Mouse (Mus musculus) limb, embryonic 12.5 days (tissue): ENCODE measurements around the gene Macrod2. TPM values are rescaled to one million over a fixed set of nuclear protein-coding genes. Genes with fewer than 3 reads are reported as not detected.
A peak's percentile ranks its signal among the peaks of the same experiment; 100 is the strongest.

Experiments
- ATAC-seq: fragments of 200-750 bp; cut with Nextera tagmentation; 2 replicates; pipeline ENCODE4 v1.8.0; 2017; ENCODE audit warnings: low read depth, moderate TSS enrichment; ENCODE audit not compliant: insufficient number of reproducible peaks, insufficient read depth, low FRiP score, low TSS enrichment
- H3K27ac ChIP-seq: fragments of 300-500 bp; sonication (generic); 2 replicates; pipeline ENCODE4 v1.5.1; 2016; ENCODE audit warnings: mild to moderate bottlenecking, moderate library complexity
- H3K27me3 ChIP-seq: fragments of 300-500 bp; sonication (generic); 2 replicates; pipeline ENCODE4 v1.6.1; 2016; ENCODE audit warnings: mild to moderate bottlenecking, moderate library complexity
- H3K36me3 ChIP-seq: fragments of 300-500 bp; sonication (generic); 2 replicates; pipeline ENCODE4 v1.6.1; 2016; ENCODE audit warnings: mild to moderate bottlenecking, moderate library complexity
- H3K4me1 ChIP-seq: fragments of 300-500 bp; sonication (generic); replicated peaks from 2 replicates; pipeline ENCODE4 v1.6.1; 2016
- H3K4me2 ChIP-seq: fragments of 300-500 bp; sonication (generic); 2 replicates; pipeline ENCODE4 v1.6.1; 2016; ENCODE audit warnings: mild to moderate bottlenecking, moderate library complexity
- H3K4me3 ChIP-seq: fragments of 300-500 bp; sonication (generic); replicated peaks from 2 replicates; pipeline ENCODE4 v1.5.1; 2016; ENCODE audit warnings: mild to moderate bottlenecking
- H3K9ac ChIP-seq: fragments of 300-500 bp; sonication (generic); replicated peaks from 2 replicates; pipeline ENCODE4 v1.6.1; 2016; ENCODE audit warnings: mild to moderate bottlenecking, moderate library complexity
- H3K9me3 ChIP-seq: fragments of 300-500 bp; sonication (generic); 2 replicates; pipeline ENCODE4 v1.6.1; 2016; ENCODE audit warnings: mild to moderate bottlenecking, moderate library complexity
- WGBS: fragments of 180-500 bp; shearing (Covaris S2); methylation state at CpG from one replicate; pipeline ENCODE4 v1.1.7; 2016; 5-methylcytosine and 5-hydroxymethylcytosine counted together
- polyA plus RNA-seq: library from polyadenylated mRNA; unstranded; fragments of >200 nt; fragmentation: Nextera tagmentation; extraction: Ambion mirVana; gene quantifications from 2 replicates; pipeline ENCODE4 v1.2.1, GENCODE M21; 2016

Gene Macrod2
- polyA plus RNA-seq, 1 experiment from 2014 or later = 37.2 TPM

DNA sequence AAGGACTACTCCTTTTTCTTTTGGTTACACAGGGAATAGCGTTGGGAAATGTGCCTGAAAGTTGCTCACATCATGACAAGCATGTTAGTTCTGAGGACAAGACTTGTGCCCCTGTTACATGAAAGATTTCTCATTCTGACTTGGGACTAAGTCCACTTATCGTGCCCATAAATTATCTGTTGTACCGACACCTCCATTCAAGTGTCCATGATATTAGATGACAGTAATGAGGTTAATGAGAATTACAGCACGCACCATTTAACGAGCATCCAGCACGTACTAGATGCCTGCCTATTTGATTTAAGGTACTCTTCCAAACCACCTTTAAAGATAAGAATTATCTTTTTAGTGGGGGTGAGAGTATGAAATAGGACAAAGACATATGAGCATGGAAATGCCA is 610.5 kb downstream of the Macrod2 start:
- H3K4me3 ChIP-seq = no peak overlapping the region
- no peaks in the 10 kb centered on the region for H3K9me3 ChIP-seq
- H3K9ac ChIP-seq = no peak overlapping the region
- no peaks in the 10 kb centered on the region for H3K4me1 ChIP-seq
- H3K27ac ChIP-seq = no peak overlapping the region
- no peak overlapping the region for H3K4me2 ChIP-seq
- no peak for ATAC-seq
- no peaks in the 10 kb centered on the region for H3K27me3 ChIP-seq
- H3K36me3 ChIP-seq = no peaks in the 10 kb centered on the region
- whole genome bisulfite sequencing = 71% methylated on average over 6 of the region's 6 CpGs

DNA sequence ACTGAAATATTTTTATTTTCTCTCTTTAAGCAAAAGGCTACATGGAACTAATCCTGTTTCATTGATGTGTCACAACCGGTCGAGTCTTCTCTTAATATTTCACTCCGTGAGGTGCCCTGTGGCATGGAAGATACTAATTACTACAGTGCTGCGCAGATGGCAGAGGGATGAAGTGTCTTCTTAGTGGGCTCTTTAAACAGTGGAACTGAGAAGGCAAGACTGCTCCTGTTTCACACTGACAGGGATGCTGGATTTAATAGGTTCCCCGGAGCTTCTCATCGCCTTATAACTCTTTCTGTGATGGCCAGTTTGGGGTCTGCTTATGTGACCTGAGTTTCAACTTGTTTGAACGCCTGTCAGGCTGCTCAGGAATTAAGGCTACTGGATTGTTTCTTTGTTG is 612.6 kb downstream of the Macrod2 start:
- no peak for ATAC-seq
- Histone ChIP-seq H3K36me3 (no peaks in the 10 kb centered on the region), H3K9me3 (no peaks in the 10 kb centered on the region), H3K4me1 (no peaks in the 10 kb centered on the region), H3K4me3 (no peak overlapping the region), H3K9ac (no peak overlapping the region), H3K27ac (no peak overlapping the region), H3K27me3 (no peaks in the 10 kb centered on the region), H3K4me2 (no peak overlapping the region)
- WGBS = 38% methylated on average over 7 of the region's 7 CpGs

DNA sequence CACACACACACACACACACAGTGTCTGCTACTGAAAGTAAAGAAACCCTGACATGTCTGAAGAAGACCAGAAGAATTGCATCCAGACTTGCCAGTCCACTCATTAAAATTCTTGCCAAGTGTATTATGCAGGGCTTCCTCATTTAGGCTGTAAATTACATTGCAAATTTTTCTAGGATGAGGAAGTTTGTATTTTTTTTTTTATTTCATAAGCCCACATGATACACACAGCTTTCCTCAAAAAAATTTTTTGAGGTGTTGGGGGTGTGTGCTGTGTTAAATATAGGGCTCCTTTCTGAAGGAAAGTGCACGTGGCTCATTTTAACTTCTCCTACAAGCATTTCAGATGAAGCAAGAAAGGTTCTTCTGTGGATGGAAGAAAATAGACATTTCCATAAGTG is 613.3 kb downstream of the Macrod2 start:
- H3K4me1 ChIP-seq = no peaks in the 10 kb centered on the region
- ATAC-seq = no peak
- 77% methylated on average over 1 of the region's 1 CpGs for WGBS
- H3K36me3 ChIP-seq = no peaks in the 10 kb centered on the region
- H3K27me3 ChIP-seq = no peaks in the 10 kb centered on the region
- H3K9me3 ChIP-seq = no peaks in the 10 kb centered on the region
- H3K4me3 ChIP-seq = no peak overlapping the region
- H3K27ac ChIP-seq = no peak overlapping the region
- no peak overlapping the region for H3K9ac ChIP-seq
- H3K4me2 ChIP-seq = no peak overlapping the region

DNA sequence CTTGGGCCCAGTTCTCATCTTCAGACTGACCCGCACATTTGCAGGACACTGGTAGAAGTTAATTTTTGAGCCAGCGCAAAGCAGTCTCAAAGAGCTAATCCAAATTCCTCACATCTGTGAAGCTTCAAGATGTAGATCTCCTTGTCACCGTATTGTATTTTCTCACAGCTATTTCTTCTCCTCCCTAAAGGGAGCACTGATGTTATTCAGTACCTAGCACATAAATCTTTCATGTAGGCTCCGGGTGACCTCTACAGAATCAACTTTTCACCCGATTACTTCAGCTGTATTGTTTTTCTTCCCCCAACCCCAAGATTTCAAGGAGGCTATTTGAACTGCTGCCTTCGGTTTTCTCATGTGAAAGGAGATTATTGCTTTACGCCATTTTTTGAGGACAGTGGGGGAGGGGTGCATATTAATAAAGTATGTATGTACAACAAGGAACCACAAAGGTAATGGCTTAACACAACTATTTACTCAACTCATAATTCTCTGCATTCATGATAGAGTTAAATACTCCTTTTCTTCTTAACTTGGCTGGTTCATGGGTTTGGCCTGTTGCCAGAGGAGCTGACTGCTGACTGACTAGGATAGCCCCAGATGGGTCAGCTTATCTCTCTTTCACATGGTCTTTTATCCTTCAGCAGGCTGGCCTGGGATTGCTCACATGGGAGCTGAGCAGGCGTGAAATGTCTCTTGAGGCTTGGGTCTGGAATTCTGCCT is 618.5 kb downstream of the Macrod2 start:
- no peak overlapping the region for H3K4me2 ChIP-seq
- WGBS = 57% methylated on average over 8 of the region's 8 CpGs

DNA sequence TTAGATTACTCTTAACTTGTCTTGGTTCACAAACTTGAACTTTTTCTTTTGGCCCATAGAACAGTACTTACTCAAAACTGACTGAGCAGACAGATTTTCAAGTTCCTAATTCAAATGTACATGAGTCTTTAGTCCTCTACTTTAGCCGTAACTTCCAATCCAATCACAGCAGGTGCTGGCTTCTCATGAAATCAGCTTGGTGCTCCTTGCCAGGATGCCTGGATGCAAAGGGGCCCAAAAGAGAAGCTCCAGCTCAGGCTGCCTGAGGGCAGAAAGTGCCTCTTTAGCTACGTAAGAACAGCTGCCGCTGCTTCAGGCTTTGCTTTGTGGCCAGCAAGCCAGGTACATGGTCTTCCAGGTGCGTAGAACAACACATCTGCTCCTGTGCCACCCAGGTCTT is 627.9 kb downstream of the Macrod2 start:
- no peak for ATAC-seq
- H3K27me3 ChIP-seq = no peaks in the 10 kb centered on the region
- H3K4me3 ChIP-seq = no peak overlapping the region
- H3K36me3 ChIP-seq = no peaks in the 10 kb centered on the region
- H3K4me2 ChIP-seq = no peak overlapping the region
- H3K27ac ChIP-seq = no peak overlapping the region
- WGBS = 73% methylated on average over 4 of the region's 4 CpGs
- H3K4me1 ChIP-seq = no peaks in the 10 kb centered on the region
- no peaks in the 10 kb centered on the region for H3K9me3 ChIP-seq
- H3K9ac ChIP-seq = no peak overlapping the region

More for the DNA sequence above, 618.5 kb downstream of the Macrod2 start:
- no peaks in the 10 kb centered on the region for H3K36me3 ChIP-seq
- H3K4me3 ChIP-seq = no peak overlapping the region
- H3K27ac ChIP-seq = no peak overlapping the region
- H3K9ac ChIP-seq = no peak overlapping the region
- no peaks in the 10 kb centered on the region for H3K4me1 ChIP-seq
- 0 out of 2 replicates have a peak, but pooled peaks have one; percentile 37 for ATAC-seq
- no peaks in the 10 kb centered on the region for H3K9me3 ChIP-seq
- H3K27me3 ChIP-seq = no peaks in the 10 kb centered on the region

DNA sequence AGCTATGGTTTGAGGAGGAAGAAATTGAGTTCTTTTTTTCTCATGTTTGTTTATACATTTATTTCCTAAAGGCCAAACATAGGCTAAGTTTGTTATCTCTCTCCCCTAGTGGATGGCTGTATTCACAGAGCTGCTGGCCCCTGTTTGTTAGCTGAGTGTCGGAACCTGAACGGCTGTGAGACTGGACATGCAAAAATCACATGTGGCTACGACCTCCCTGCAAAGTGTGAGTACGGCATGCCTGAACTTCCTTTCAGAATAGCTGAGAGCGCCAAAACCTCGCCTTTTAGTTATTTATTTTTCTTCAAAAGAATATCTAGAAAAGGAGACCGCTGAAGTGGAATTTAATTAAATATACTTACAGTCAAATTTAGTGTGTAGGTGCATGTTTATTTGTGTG is 628.8 kb downstream of the Macrod2 start:
- no peaks in the 10 kb centered on the region for H3K27me3 ChIP-seq
- H3K9ac ChIP-seq = no peak overlapping the region
- no peaks in the 10 kb centered on the region for H3K9me3 ChIP-seq
- WGBS = 59% methylated on average over 7 of the region's 7 CpGs
- ATAC-seq = no peak
- H3K4me1 ChIP-seq = no peaks in the 10 kb centered on the region
- H3K4me2 ChIP-seq = no peak overlapping the region
- no peak overlapping the region for H3K27ac ChIP-seq
- no peak overlapping the region for H3K4me3 ChIP-seq
- no peaks in the 10 kb centered on the region for H3K36me3 ChIP-seq

DNA sequence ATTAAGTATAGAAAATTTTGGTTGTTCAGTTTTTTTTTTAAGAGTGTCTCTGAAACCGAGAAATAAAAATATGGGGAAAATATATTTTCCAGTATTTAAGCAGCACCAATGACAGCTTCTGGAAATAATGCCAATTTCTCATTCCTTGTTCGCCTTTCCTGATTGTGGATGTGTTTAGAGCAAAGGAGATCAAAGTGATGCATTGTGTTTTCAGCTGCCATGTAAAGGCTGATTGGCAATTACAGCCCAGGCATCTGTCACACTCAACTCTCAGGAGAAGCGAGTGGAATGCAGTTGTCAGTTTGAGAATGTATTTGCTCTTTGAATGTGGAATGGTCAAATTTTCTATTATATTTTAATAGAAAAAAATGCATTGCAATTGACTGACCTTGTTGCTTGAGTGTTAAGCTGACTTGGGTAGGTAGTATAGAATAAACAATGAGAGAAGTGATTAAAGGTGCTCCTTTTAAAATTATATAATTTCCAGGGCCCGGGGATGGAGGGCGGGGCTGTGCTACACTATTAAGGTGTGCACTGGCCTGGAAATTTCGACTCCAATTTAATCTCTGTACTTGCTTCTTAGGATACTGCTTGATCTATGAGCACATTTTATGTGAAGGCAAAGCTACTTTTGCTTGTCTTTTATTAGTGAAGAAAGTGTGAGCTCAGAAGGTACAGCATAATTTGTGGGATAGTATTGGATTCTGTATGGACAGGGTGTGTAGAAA is 629.4 kb downstream of the Macrod2 start:
- Histone ChIP-seq H3K9me3 (no peaks in the 10 kb centered on the region), H3K9ac (no peak overlapping the region), H3K27me3 (no peaks in the 10 kb centered on the region), H3K4me2 (no peak overlapping the region), H3K4me3 (no peak overlapping the region), H3K27ac (no peak overlapping the region), H3K4me1 (no peaks in the 10 kb centered on the region), H3K36me3 (no peaks in the 10 kb centered on the region)
- WGBS = 61% methylated on average over 6 of the region's 6 CpGs
- ATAC-seq = no peak

DNA sequence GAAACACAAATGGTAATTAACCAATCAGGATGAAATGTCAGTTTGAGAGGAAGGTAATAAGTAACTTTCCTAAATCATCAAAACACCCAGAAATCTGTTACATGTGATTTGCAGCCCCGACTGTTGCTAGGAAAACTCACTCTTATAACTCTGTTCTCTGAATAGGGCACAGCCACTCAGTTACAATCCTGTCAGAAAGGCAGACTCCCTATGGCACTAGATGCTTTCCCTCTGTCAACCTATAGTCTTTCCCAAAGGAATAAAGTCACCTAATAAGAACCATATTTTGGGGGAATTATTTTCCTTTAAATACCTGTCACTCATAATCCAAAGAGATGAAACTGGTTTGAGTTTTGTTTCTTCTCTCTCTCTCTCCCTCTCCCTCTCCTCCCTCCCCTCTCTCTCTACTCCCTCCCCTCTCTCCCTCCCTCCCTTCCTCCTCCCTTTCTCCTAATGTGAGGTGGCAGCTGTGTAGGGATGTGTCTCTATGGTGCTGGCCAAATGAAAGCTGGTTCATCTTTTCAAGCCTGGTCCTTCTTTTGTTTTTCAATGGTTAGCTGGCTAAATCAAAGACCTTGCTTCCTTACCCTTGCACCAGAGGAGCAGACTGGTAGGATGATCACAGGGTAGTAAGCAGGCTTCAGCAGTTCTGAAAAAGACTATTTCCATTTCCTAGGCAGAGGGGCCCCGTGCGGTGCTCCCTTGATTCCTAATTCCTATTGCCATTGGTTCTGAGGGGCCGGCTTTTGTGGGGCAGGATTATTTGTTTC is 661.8 kb downstream of the Macrod2 start:
- Histone ChIP-seq H3K27me3 (no peaks in the 10 kb centered on the region), H3K9ac (no peak overlapping the region), H3K36me3 (no peaks in the 10 kb centered on the region), H3K4me1 (no peaks in the 10 kb centered on the region), H3K9me3 (no peaks in the 10 kb centered on the region), H3K27ac (no peak overlapping the region), H3K4me3 (no peak overlapping the region), H3K4me2 (no peak overlapping the region)
- no peak for ATAC-seq
- WGBS = 36% methylated on average over 4 of the region's 4 CpGs

DNA sequence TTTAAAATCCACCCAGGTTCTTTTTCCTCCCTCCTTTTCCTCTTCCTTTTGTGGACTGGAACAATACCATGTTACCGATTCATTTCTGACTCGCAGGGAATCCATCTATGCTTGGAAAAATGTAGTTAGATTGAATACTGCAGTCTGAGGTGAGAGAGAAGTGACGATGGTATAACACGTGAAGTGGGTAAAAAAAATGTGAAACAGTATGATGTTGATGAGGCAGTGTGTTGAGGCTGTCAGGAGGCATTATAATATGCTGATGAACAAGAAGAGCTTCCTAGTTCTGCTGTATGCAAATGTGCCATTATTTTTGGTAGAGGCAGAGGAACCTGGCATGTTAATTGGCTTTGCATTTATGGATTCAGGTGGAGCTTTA is 662.3 kb downstream of the Macrod2 start:
- Histone ChIP-seq H3K27me3 (no peaks in the 10 kb centered on the region), H3K9ac (no peak overlapping the region), H3K9me3 (no peaks in the 10 kb centered on the region), H3K4me1 (no peaks in the 10 kb centered on the region), H3K4me2 (no peak overlapping the region), H3K4me3 (no peak overlapping the region), H3K27ac (no peak overlapping the region), H3K36me3 (no peaks in the 10 kb centered on the region)
- ATAC-seq = no peak
- WGBS = 61% methylated on average over 4 of the region's 4 CpGs

DNA sequence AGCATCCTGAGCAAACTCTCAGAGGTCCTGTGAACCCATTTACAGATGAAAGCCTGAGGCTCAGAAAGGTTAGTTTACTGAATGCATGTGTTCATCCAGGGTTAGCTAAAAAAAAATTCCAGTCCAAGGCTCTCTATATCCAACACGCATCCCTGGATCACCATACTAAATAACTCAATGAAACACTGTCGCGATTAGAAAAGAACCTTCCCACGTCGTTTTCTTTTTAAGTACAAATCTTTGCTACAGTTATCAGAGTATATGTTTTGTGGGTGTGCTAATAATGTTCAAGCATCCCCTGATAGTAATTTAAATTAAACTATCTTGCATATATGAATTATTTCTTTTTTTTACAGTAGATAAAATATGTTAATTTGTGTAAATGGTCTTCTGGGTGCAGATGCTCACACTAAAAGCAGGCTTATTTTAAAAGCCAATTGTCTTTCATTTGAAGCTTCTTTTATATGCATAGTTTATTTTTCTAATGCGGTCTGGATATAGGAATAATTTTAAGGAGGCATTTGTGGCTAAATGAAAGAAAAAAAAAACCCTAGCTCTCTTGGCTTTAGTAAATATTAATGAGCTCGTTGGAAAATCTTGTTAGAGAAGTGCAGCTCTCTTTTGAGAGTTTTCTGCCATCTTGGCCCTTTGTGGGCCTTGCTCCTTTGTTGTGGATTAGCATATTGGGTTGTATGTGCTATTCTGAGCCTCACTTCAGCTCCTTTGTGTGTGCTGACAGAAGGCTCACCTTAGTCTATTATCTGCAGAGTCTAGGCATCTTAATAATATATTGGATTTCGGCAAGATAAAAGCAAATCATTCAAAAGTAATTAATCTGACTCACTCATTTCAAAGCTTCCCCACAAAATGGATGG is 679.1 kb downstream of the Macrod2 start:
- H3K9me3 ChIP-seq = no peaks in the 10 kb centered on the region
- no peak overlapping the region for H3K4me3 ChIP-seq
- H3K27me3 ChIP-seq = no peaks in the 10 kb centered on the region
- no peak overlapping the region for H3K9ac ChIP-seq
- ATAC-seq = no peak
- H3K27ac ChIP-seq = no peak overlapping the region
- WGBS = 82% methylated on average over 8 of the region's 8 CpGs
- no peaks in the 10 kb centered on the region for H3K36me3 ChIP-seq
- H3K4me2 ChIP-seq = no peak overlapping the region
- no peaks in the 10 kb centered on the region for H3K4me1 ChIP-seq

DNA sequence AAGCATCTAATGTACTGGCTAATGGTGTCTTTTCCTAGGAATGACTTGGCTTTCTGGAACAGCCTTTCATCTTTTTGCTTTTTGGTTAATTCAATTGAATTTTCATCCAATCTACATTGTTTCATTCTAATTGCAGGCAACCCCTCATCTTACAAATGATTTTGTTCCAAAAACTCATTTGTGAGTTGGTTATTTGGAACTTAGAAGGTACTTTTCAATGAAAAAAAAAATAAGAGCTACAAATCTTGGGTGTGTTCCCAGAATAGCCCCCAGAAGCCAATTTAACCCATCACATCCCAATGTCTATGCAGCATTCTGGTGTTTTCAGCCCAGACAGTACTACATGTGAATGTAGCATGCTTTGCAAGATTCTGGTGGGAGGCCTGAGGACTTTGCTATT is 683.1 kb downstream of the Macrod2 start:
- H3K27me3 ChIP-seq = no peaks in the 10 kb centered on the region
- no peaks in the 10 kb centered on the region for H3K4me1 ChIP-seq
- no peak overlapping the region for H3K9ac ChIP-seq
- H3K4me3 ChIP-seq = no peak overlapping the region
- ATAC-seq = no peak
- H3K4me2 ChIP-seq = no peak overlapping the region
- H3K27ac ChIP-seq = no peak overlapping the region
- H3K9me3 ChIP-seq = peaks cover 6% of the 10 kb centered on the region; the same call in 1 of the 2 replicates
- no peaks in the 10 kb centered on the region for H3K36me3 ChIP-seq
